Comparison of ENCODE assay signal across 19 mouse cellular contexts in the genomic region with DNA sequence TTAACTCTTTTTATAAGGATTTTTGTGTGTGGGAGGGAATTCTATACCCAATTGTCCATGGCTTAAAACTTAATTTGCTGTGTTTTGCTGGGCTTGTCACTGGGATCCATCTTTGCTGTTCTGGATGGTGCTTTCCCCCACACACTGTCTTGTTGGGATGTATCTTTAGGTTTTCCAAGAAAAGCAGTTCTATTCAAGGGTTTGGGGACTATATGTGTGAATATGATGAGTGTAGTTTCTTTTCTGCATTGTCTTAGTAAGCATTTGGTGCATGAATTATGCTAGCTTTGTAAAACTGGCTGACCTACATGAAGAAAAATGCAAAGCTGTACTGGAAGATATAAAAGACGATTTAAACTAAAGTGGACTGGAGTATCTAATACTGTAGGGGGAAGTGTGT. TPM values are rescaled to one million over a fixed set of nuclear protein-coding genes. Genes with fewer than 3 reads are reported as not detected.
DNase-seq lines count a peak whose midpoint lies in the region; ATAC-seq lines count a peak whose summit lies in the region.
"Had no signal": no experiment of that assay in that cellular context is flagged by ENCODE, and none has a peak within 500 bp of the region (broad histone marks: within the 10 kb centered on the region; RNA-seq: fewer than 3 reads in every experiment).

No protein-coding gene starts in this region.

- ATAC-seq in frontal cortex, adult (ENCODE audit: low TSS enrichment): peak; percentile 94
- ATAC-seq: activated CD4-positive, CD25-positive, alpha-beta regulatory T cell, adult 4 months; CD4-positive, CD25-positive, alpha-beta regulatory T cell, adult 4 months; Patski had no signal

- no peak for DNase-seq in frontal cortex, postnatal 36 days (ENCODE audit: low spot score in 2 of 2)
- DNase-seq in brain, adult 2 months (ENCODE audit: low read depth, low spot score): peak; percentile 53
- no peak for DNase-seq in layer of hippocampus, postnatal 10 days (ENCODE audit: low spot score in 2 of 2)
- DNase-seq: adrenal gland, adult 2 months; adrenal gland, adult 8-10 months; adrenal gland, postnatal 10 days; adrenal gland, postnatal 14 days; adrenal gland, postnatal 25 days; adrenal gland, postnatal 36 days; B cell, adult 2 months; cerebellum, adult 11 months; cerebellum, adult 11-12 months; cerebellum, adult 18-20 months; cerebellum, adult 2 months had no signal

RNA-seq across cellular contexts. Expression of a gene that starts 23.7 kb away (rescaled TPM):
- 10 to 100 TPM; 52.3 to 52.5 TPM for total RNA-seq in layer of hippocampus, postnatal 10 days (2021)
- total RNA-seq: MEL had no signal
